Mouse (Mus musculus) neural tube, embryonic 15.5 days (tissue): ENCODE data around the gene Hddc3. TPM values are rescaled to one million over a fixed set of nuclear protein-coding genes. Genes with fewer than 3 reads are reported as not detected.
A peak's percentile ranks its signal among the peaks of the same experiment; 100 is the strongest.

Experiments
- ATAC-seq: fragments of 200-750 bp; cut with Nextera tagmentation; 2 replicates; pipeline ENCODE4 v1.8.0; 2017; ENCODE audit warnings: mild to moderate bottlenecking, moderate TSS enrichment, moderate library complexity; ENCODE audit not compliant: low FRiP score
- H3K27ac ChIP-seq: fragments of 300-500 bp; sonication (generic); replicated peaks from 2 replicates; pipeline ENCODE4 v1.5.1; 2015; ENCODE audit warnings: mild to moderate bottlenecking, inconsistent platforms
- H3K27me3 ChIP-seq: fragments of 300-500 bp; sonication (generic); replicated peaks from 2 replicates; pipeline ENCODE4 v1.6.1; 2015; ENCODE audit warnings: inconsistent platforms
- H3K36me3 ChIP-seq: fragments of 300-500 bp; sonication (generic); 2 replicates; pipeline ENCODE4 v1.6.1; 2015; ENCODE audit warnings: inconsistent platforms
- H3K4me1 ChIP-seq: fragments of 300-500 bp; sonication (generic); 2 replicates; pipeline ENCODE4 v1.6.1; 2015; ENCODE audit warnings: inconsistent platforms
- H3K4me2 ChIP-seq: fragments of 300-500 bp; sonication (generic); 2 replicates; pipeline ENCODE4 v1.6.1; 2015; ENCODE audit warnings: inconsistent platforms, mild to moderate bottlenecking, moderate library complexity
- H3K4me3 ChIP-seq: fragments of 300-500 bp; sonication (generic); replicated peaks from 2 replicates; pipeline ENCODE4 v1.5.1; 2015; ENCODE audit warnings: mild to moderate bottlenecking, inconsistent platforms
- H3K9ac ChIP-seq: fragments of 300-500 bp; sonication (generic); replicated peaks from 2 replicates; pipeline ENCODE4 v1.6.1; 2015; ENCODE audit warnings: mild to moderate bottlenecking, inconsistent platforms
- H3K9me3 ChIP-seq: fragments of 300-500 bp; sonication (generic); replicated peaks from 2 replicates; pipeline ENCODE4 v1.6.1; 2016; ENCODE audit warnings: inconsistent platforms
- WGBS: fragments of 180-500 bp; shearing (Covaris S2); methylation state at CpG from one replicate; pipeline ENCODE4 v1.1.7; 2015; ENCODE audit warnings: mixed read lengths; 5-methylcytosine and 5-hydroxymethylcytosine counted together
- polyA plus RNA-seq: library from polyadenylated mRNA; unstranded; fragments of >200 nt; fragmentation: Nextera tagmentation; extraction: Ambion mirVana; gene quantifications from 2 replicates; pipeline ENCODE4 v1.2.1, GENCODE M21; 2015

Gene Hddc3
- polyA plus RNA-seq, 1 experiment from 2014 or later = 20.7 TPM

- Histone ChIP-seq H3K4me3 (no peak overlapping the region), H3K4me1 (peaks cover 50% of the 10 kb centered on the region), H3K36me3 (peaks cover 56% of the 10 kb centered on the region), H3K9me3 (no peaks in the 10 kb centered on the region), H3K27ac (no peak overlapping the region), H3K27me3 (no peaks in the 10 kb centered on the region), H3K4me2 (no peak overlapping the region), H3K9ac (no peak overlapping the region)
- WGBS = 97% methylated on average over 3 of the region's 3 CpGs
- no peak for ATAC-seq
Observed at GRCm38 (mm10) chr7:80336932-80337331, 6.0 kb upstream of the Hddc3 start.

GRCm38 (mm10) chr7:80339371-80339770, 3.5 kb upstream of the Hddc3 start:
- peak overlapping the region; percentile 89 for H3K4me2 ChIP-seq
- no peaks in the 10 kb centered on the region for H3K9me3 ChIP-seq
- H3K9ac ChIP-seq = peak overlapping the region; percentile 86
- WGBS = 5% methylated on average over 17 of the region's 17 CpGs
- peaks cover 66% of the 10 kb centered on the region for H3K4me1 ChIP-seq
- peak overlapping the region; percentile 56 for H3K4me3 ChIP-seq
- H3K27ac ChIP-seq = peak overlapping the region; percentile 85
- H3K36me3 ChIP-seq = peaks cover 34% of the 10 kb centered on the region
- no peaks in the 10 kb centered on the region for H3K27me3 ChIP-seq
- peak; percentile 23; the same call in 1 of the 2 replicates for ATAC-seq

- peak overlapping the region; percentile 61 for H3K9ac ChIP-seq
- peaks cover 27% of the 10 kb centered on the region for H3K36me3 ChIP-seq
- H3K4me1 ChIP-seq = peaks cover 66% of the 10 kb centered on the region
- no peaks in the 10 kb centered on the region for H3K27me3 ChIP-seq
- no peaks in the 10 kb centered on the region for H3K9me3 ChIP-seq
- peak; percentile 97 for ATAC-seq
- under 1% methylated on average over 45 of the region's 45 CpGs for WGBS
- H3K4me3 ChIP-seq = peak overlapping the region; percentile 56
- H3K4me2 ChIP-seq = peak overlapping the region; percentile 89
- H3K27ac ChIP-seq = peak overlapping the region; percentile 89
Observed at GRCm38 (mm10) chr7:80339793-80340628, 2.9 kb upstream of the Hddc3 start.

- WGBS = 3% methylated on average over 11 of the region's 11 CpGs
- peaks cover 60% of the 10 kb centered on the region for H3K4me1 ChIP-seq
- H3K4me3 ChIP-seq = peak within 1 kb of the TSS; percentile 56
- peak within 1 kb of the TSS; percentile 89 for H3K27ac ChIP-seq
- H3K9me3 ChIP-seq = no peaks in the 10 kb centered on the region
- no peaks in the 10 kb centered on the region for H3K27me3 ChIP-seq
- peak within 1 kb of the TSS; percentile 61 for H3K9ac ChIP-seq
- H3K4me2 ChIP-seq = peak within 1 kb of the TSS; percentile 89
- peak; percentile 42 for ATAC-seq
- H3K36me3 ChIP-seq = peaks cover 19% of the 10 kb centered on the region
Observed at GRCm38 (mm10) chr7:80340793-80341192, 2.1 kb upstream of the Hddc3 start, which contains the start of gene Unc45a. Gene Unc45a, minus strand, starts transcription at chr7:80341005.

- Histone ChIP-seq H3K27ac (no peak overlapping the region), H3K27me3 (no peaks in the 10 kb centered on the region), H3K9me3 (no peaks in the 10 kb centered on the region), H3K9ac (no peak overlapping the region), H3K4me1 (peaks cover 56% of the 10 kb centered on the region), H3K4me3 (no peak overlapping the region), H3K4me2 (no peak overlapping the region), H3K36me3 (peaks cover 9% of the 10 kb centered on the region)
- 80% methylated on average over 7 of the region's 7 CpGs for WGBS
- no peak for ATAC-seq
Observed at GRCm38 (mm10) chr7:80341793-80342192, 1.1 kb upstream of the Hddc3 start.

- peak overlapping the region; percentile 46 for H3K4me3 ChIP-seq
- H3K4me2 ChIP-seq = peak overlapping the region; percentile 78
- H3K27ac ChIP-seq = peak overlapping the region; percentile 83
- 28% methylated on average over 19 of the region's 19 CpGs for WGBS
- ATAC-seq = peak; percentile 1; the same call in 1 of the 2 replicates
- H3K27me3 ChIP-seq = no peaks in the 10 kb centered on the region
- H3K9me3 ChIP-seq = no peaks in the 10 kb centered on the region
- peaks cover 46% of the 10 kb centered on the region for H3K4me1 ChIP-seq
- H3K36me3 ChIP-seq = no peaks in the 10 kb centered on the region
- H3K9ac ChIP-seq = peak overlapping the region; percentile 60
Observed at GRCm38 (mm10) chr7:80343270-80344018, 540 bp downstream of the Hddc3 start.

DNA sequence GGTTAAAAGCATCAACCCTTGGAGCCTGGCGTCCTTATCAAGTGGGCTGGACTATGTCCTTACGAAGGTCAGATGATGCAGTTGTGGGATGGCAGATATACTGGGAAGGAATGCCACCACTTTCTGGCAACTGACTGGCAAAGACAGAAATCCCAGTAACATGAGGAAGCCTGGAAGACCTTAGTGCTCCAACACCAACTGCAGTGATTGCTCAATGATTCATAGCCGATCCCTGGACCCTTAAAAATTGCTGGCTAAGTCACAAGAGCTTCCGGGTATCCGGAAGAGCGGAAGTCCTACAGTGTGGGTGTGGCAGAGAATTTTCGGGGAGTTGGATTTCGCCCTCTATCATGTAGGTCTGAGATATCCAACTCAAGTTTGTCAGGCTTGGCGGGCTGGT, 3.3 kb downstream of the Hddc3 start:
- WGBS = 95% methylated on average over 9 of the region's 9 CpGs

DNA sequence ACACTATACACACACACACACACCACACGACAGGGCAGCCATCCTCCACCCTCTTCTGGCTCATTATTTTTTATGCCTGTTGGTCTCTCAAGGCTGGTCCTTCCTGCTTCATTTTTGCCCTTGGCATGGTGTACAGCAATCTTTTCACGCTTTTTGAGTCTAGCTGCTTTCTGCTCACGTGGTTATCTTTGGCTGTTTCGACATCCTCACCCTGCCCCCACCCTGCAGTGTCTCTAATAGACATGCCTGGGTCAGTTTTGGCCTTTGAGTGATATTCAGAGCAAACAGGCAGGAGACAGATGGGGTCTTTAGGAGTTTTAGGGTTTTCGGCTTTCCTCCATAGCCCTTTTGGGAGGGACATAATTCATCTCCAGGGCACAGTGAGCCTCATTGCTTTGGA, 3.9 kb downstream of the Hddc3 start:
- no peak overlapping the region for H3K9ac ChIP-seq

More for the DNA sequence above, 3.3 kb downstream of the Hddc3 start:
- Histone ChIP-seq H3K4me1 (peaks cover 27% of the 10 kb centered on the region), H3K27ac (no peak overlapping the region), H3K9me3 (no peaks in the 10 kb centered on the region), H3K4me3 (no peak overlapping the region), H3K36me3 (peaks cover 16% of the 10 kb centered on the region), H3K9ac (no peak overlapping the region), H3K4me2 (no peak overlapping the region), H3K27me3 (no peaks in the 10 kb centered on the region)
- no peak for ATAC-seq

GRCm38 (mm10) chr7:80347670-80348586, 5.0 kb downstream of the Hddc3 start:
- no peak for ATAC-seq
- Histone ChIP-seq H3K4me1 (peaks cover 11% of the 10 kb centered on the region), H3K9me3 (no peaks in the 10 kb centered on the region), H3K4me2 (no peak overlapping the region), H3K9ac (no peak overlapping the region), H3K4me3 (no peak overlapping the region), H3K27me3 (no peaks in the 10 kb centered on the region), H3K27ac (peak overlapping the region; percentile 45), H3K36me3 (peaks cover 30% of the 10 kb centered on the region)
- WGBS = 47% methylated on average over 13 of the region's 13 CpGs

More for the DNA sequence above, 3.9 kb downstream of the Hddc3 start:
- Histone ChIP-seq H3K27ac (no peak overlapping the region), H3K36me3 (peaks cover 21% of the 10 kb centered on the region), H3K9me3 (no peaks in the 10 kb centered on the region), H3K4me1 (peaks cover 21% of the 10 kb centered on the region), H3K4me2 (no peak overlapping the region), H3K27me3 (no peaks in the 10 kb centered on the region), H3K4me3 (no peak overlapping the region)
- 73% methylated on average over 5 of the region's 5 CpGs for WGBS
- ATAC-seq = no peak

DNA sequence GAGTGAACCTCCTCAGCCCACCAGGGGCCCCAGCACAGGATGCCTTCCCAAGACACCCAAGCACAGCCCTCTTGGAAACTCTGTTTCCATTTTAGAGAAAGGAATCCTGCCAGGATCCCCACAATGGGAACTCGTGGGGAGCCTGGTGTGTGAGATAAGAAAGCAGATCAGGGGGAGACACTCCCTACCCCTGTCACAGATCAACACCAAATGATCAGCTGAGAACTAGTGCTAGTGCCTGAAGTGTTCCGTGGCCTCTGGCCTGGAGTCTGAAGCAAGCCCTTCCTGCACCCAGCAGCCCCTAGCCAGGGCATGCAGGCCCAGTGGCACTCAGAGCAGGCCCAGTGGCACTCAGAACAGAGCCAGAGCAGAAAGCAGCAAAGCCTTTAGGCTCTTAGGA, 7.9 kb downstream of the Hddc3 start:
- H3K9me3 ChIP-seq = no peaks in the 10 kb centered on the region
- H3K27me3 ChIP-seq = no peaks in the 10 kb centered on the region
- H3K4me2 ChIP-seq = no peak overlapping the region
- H3K36me3 ChIP-seq = peaks cover 52% of the 10 kb centered on the region
- no peak overlapping the region for H3K9ac ChIP-seq
- H3K4me3 ChIP-seq = no peak overlapping the region
- ATAC-seq = no peak
- WGBS = 82% methylated on average over 2 of the region's 2 CpGs
- 0 out of 2 replicates have a peak, but pooled peaks cover 4% of the 10 kb centered on the region for H3K4me1 ChIP-seq
- H3K27ac ChIP-seq = no peak overlapping the region

GRCm38 (mm10) chr7:80352920-80353319, 10.0 kb downstream of the Hddc3 start:
- Histone ChIP-seq H3K4me3 (no peak overlapping the region), H3K27me3 (no peaks in the 10 kb centered on the region), H3K36me3 (peaks cover 70% of the 10 kb centered on the region), H3K9ac (no peak overlapping the region), H3K4me1 (peaks cover 9% of the 10 kb centered on the region; the same call in 1 of the 2 replicates), H3K9me3 (no peaks in the 10 kb centered on the region), H3K4me2 (no peak overlapping the region), H3K27ac (no peak overlapping the region)
- 93% methylated on average over 8 of the region's 8 CpGs for WGBS
- no peak for ATAC-seq
